Mouse (Mus musculus) mouse embryonic stem cell (cell line): Measurements from ENCODE around the gene Ddx56.

Source experiments
- in situ Hi-C, 2 experiments: fragments of 300-500 bp; cut with MboI; formaldehyde crosslinking; loops; 1 replicate in 1 of 2; 3 replicates in 1 of 2; pipeline ENCODE4 v1.14.3; 2019 to 2020; ENCODE audit warnings: low sequenced_read_pairs in 2 of 2, low pct_unique_long_range_greater_than_20kb in 1 of 2, mixed read lengths in 1 of 2; ENCODE audit not compliant: unreplicated experiment in 1 of 2

Ddx56 gene

GRCm38 (mm10) chr11:6267320-6268254 is at the start of gene Ddx56:
Gene Ddx56, minus strand, starts transcription at chr11:6267772.
- in situ Hi-C loops = loop anchor here in 1 of 2 experiments (10.0 kb wide), 1 partner anchor 273 kb away; no protein-coding TSS in a partner anchor

DNA sequence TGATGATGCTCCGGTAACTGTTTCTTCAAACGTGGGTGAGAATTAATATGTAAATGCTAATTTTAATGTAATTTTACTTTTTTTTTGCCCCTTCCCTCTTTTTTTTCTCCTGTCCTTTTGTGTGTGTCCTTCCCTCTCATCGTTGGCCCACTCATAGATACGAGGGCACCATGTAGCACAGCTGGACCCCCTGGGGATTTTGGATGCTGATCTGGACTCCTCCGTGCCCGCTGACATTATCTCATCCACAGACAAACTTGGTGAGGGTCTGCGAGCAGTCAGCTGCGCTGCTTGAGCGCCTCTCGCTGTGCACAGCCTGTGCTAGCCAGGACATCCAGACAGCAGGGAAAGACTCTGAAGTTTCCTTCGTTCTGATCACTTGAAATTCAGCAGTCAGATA is 49.2 kb upstream of the Ddx56 start:
- in situ Hi-C loops = no loop called here

- in situ Hi-C loops = no loop called here
Observed at GRCm38 (mm10) chr11:6313874-6314406, 46.4 kb upstream of the Ddx56 start.

GRCm38 (mm10) chr11:6308181-6308580 is 40.6 kb upstream of the Ddx56 start:
- in situ Hi-C loops = no loop called here

DNA sequence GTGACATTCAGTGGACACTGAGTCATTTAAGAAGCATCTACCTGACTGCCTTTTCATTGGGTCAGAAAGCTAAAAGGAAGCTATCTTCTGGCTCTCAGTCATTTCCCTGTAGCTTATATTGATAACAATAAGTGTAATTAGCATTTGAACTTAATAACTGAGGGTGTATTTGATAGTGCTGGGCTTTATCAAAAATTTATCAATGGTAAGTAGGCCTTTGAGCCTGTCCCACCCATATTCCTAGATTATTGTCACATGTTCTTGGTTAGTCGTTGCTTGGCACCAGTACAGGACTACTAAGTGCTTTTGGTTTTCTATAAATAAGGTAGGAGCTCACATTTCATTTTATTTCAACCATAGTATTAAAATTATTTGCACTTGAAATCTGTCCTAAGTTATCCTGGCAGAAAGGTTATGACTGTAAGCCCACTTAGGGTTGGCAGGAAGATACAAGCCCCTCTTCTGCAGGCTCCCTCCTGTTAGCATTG is 38.4 kb upstream of the Ddx56 start:
- in situ Hi-C loops = no loop called here

- in situ Hi-C loops = no loop called here
Observed at GRCm38 (mm10) chr11:6302793-6303192, 35.2 kb upstream of the Ddx56 start.

DNA sequence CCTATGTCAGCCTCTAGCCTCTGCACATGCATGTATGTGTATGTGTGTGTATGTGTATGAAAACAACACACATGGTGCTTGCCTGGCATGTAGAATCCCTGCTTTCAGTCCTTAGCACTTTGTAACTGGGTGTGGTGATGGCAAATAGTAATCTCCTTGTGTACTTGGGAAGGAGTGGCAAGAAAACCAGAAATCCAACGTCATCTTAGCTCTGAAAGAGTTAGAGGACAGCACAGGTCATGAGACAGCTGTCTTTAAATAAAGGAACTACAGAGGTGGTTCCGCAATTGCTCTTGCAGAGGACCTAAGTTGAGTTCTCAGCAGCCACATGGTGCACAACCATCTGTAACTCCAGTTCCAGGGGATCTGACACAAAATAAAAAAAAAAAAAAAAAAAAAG is 31.9 kb upstream of the Ddx56 start:
- in situ Hi-C loops = no loop called here

- in situ Hi-C loops = no loop called here
Observed at GRCm38 (mm10) chr11:6296077-6296476, 28.5 kb upstream of the Ddx56 start.

DNA sequence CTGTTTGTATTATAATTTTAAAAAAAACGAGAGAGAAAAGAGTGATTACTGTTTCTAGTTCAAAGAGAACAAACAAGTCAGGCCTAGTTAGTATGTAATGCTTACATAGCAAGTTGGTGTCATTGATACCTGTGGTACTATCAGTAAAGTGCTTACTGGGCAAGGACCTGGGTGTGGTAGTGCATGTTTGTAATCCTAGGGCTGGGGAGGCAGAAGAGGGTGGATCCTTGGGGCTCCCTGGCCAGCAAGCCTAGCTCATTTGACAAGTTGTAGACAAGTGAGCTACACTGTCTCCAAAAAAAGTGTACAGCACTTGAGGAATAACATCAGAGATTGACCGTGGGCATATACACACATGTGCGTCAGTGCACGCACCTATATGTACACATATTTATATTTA is 27.1 kb upstream of the Ddx56 start:
- in situ Hi-C loops = no loop called here

DNA sequence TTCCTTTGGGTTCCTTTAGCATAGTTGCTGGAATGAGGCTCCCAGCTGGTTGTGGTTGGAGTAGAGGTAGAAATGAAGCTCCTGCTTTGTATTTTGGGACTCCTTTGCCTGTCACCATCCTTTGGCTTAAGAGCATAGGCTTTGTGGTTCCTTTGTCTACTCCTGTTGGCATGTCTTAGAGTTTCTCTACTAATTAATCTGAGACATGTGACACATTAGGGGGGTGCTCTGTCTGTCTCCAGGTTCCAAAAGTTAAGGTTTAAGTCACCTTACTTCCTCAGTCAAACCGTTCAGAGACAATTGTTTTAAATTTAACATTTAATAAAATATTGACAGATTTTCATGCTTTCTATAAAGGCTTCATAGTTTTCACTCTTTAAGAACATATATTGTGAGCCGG is 26.0 kb upstream of the Ddx56 start:
- in situ Hi-C loops = no loop called here

GRCm38 (mm10) chr11:6292988-6293349 is 25.4 kb upstream of the Ddx56 start:
- in situ Hi-C loops = no loop called here

GRCm38 (mm10) chr11:6292116-6292987 is 24.8 kb upstream of the Ddx56 start:
- in situ Hi-C loops = no loop called here

- in situ Hi-C loops = no loop called here
Observed at GRCm38 (mm10) chr11:6291401-6292115, 24.0 kb upstream of the Ddx56 start, which contains the start of gene Ogdh. Gene Ogdh, plus strand, starts transcription at chr11:6291633.

DNA sequence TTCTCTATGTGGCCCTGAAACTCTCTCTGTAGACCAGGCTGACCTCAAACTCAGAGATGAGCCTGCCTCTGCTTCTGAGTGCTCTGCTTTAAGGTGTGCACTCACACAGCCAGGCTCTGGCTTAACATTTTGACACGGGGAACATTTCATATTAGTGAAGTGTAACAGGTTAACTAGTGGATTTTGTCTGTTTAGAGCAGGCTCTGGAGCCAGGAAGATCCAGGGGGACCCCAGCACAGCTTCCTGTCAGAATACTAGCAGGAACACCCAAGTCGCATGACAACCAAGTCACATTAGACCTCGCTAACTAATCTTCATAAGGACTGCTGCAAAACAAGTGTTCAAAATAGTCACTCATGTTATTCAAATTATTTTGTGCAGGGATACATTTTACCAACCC is 23.3 kb upstream of the Ddx56 start:
- in situ Hi-C loops = no loop called here

DNA sequence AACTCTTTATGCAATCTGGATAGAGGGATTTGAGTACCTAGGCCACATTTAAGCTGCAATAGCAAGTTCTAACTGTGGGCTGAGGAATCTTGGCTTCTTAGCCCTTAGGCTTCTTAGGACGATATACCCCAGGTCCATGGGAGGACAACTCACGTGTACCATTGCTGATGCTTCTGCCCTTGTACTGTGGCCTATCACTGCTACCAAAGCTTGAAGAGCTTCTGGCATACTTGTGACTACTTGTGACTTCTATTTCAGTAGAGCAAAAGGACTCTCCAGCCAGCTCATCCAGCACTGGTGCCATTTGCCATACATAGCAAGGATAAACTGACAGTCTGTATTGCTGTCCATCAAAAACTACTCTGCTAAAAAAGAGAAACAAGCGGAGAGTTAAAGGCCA is 22.6 kb upstream of the Ddx56 start:
- in situ Hi-C loops = no loop called here

- in situ Hi-C loops = no loop called here
Observed at GRCm38 (mm10) chr11:6282940-6283339, 15.4 kb upstream of the Ddx56 start.

GRCm38 (mm10) chr11:6276466-6276865 is 8.9 kb upstream of the Ddx56 start:
- in situ Hi-C loops = no loop called here

GRCm38 (mm10) chr11:6275094-6275484 is 7.5 kb upstream of the Ddx56 start:
- in situ Hi-C loops = no loop called here
